Mouse (Mus musculus): ENCODE data around the gene Ppp1r14b. TPM values are rescaled to one million over a fixed set of nuclear protein-coding genes. Genes with fewer than 3 reads are reported as not detected.

Ppp1r14b gene
- total RNA-seq, 2 experiments from 2014 or later, result 96.6 to 107 TPM

DNA sequence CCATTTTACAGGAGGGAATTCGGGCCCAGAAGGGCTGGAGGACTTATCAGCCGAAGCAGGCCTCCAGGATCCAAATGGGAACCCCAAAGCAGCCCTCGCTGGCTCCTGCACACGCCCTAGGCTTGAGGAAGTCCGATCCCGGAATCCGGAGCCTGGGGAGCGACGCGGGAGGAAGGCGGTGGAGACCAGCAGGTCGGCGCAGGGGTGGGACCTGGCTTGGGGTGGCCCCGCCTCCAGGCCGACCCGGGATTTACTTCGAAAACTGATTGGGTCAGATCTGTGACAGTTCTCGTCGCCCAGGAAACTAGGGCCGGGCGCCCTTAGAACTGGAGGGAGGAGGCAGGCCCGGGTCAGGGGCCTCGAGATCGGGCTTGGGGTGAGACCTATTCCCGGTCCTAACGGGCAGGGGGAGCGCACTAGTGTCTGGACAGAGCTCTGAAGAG lies 32.5 kb upstream of the Ppp1r14b start, which contains the start of gene Gpr137:
TSS of gene Gpr137 (minus strand) at position 232 of the 443 bp plus-strand sequence.
- DNase-seq (ENCODE audit: low spot score in 2 of 2), result peak; percentile 90 to 94

DNA sequence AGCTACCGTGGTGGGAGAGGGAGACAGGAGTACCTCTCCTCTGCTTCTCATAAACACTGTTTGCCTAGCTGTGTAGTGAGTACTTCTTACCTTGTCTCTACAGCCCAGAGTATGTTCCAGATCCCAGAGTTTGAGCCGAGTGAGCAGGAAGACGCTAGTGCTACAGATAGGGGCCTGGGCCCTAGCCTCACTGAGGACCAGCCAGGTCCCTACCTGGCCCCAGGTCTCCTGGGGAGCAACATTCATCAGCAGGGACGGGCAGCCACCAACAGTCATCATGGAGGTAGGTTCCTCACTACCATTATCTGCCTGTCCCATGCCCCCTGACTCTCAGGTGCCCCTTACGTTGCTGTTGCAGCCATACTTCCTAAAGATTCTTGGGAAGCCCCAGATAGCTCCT lies 32.0 kb upstream of the Ppp1r14b start:
- no peak for DNase-seq (ENCODE audit: low spot score in 2 of 2)

DNA sequence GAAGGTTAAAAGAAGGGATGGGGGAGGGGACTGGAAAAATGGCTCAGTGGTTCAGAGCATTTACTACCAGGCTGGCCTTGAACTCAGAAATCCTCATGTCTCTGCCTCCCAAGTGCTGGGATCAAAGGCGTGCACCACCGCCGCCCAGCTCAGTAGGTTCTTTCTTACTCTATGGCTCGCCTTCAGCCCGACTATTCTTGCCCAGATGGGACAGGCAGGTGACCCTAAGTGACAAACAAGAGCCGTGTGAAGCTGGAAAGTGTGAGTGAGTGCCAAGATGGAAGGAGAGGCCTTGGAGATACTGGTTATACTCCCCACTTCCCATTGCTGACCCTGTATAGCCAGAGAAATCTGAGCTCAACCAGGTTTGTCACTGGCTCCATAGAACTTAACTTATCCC lies 31.1 kb upstream of the Ppp1r14b start:
- DNase-seq (ENCODE audit: low spot score in 2 of 2), result no peak

DNA sequence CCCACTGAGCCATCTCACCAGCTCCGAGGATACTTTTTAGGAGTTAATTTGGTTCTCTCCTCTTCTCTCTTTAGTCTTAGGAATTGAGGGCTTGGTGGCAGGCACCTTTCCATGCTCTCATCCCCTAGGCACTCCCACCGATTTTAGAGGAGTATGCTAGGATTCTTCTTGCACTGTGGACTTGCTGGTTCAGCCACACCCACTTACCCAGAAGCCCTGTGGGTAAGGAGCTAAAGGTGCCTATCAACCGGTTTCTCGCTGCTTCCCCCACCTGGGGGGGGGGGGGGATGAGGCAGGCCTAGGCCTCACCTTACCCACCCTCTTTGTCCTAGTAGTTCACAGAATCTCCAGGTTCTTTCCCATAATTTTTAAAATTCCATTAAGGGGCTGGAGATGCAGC lies 27.0 kb upstream of the Ppp1r14b start:
- no peak for DNase-seq (ENCODE audit: low spot score in 2 of 2)

DNA sequence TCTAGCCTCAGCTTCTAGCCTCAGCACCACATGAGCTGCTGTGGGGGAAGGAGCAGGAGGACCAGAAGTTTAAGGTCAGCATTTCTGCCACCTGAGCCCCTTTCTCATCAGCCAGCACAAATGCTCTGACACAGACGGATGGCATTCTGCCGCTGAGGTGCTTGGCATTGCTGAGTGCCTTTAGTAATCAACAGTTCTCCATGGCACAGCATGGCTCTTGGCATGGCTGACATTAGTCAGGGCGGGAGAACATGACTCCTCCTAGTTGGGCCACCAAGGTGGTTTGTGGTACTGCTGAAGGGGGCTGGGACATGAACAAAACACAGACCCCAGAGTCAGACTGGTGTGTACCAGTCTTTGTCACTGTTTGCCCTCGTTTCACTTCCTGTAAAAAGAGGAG lies 26.6 kb upstream of the Ppp1r14b start:
- no peak for DNase-seq (ENCODE audit: low spot score in 2 of 2)

DNA sequence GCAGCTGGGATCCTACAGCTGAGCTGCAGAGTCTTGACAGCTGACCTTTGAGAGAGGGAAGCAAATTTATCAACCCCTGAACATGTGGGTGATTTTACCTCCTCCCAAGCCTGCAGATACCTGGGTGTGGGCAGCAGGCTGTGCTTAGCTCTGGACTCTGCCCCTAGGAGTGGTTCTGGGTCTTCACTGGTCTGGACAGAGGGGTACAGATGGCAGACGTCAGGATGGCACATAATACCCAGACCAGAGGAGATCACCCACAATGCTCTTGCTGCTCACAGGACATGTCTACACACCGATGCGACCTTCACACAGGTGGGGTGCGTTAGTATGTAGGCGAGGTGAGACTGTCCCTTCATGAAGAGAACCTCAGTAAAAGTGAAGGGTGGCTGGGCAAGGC lies 25.2 kb upstream of the Ppp1r14b start:
- no peak for DNase-seq (ENCODE audit: low spot score in 2 of 2)

DNA sequence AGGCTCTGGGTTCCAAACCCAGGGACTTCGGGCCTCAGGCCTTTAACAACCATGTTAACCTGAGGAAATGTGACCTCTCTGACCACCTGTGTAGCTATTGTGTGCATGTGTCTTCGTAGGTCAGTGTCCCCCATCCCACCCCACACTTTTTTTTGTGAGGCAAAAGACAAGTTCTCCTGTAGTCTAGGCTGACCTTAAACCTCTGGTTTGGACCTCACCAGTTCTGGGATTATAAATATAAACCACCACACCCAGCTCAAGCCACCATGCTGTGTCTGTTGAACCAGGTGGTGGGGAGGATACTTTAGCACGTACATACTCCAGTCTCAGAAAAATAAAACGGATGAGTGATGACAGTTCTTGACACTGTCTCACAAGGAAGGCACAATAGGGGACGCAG lies 24.8 kb upstream of the Ppp1r14b start:
- DNase-seq (ENCODE audit: low spot score in 2 of 2), result no peak

DNA sequence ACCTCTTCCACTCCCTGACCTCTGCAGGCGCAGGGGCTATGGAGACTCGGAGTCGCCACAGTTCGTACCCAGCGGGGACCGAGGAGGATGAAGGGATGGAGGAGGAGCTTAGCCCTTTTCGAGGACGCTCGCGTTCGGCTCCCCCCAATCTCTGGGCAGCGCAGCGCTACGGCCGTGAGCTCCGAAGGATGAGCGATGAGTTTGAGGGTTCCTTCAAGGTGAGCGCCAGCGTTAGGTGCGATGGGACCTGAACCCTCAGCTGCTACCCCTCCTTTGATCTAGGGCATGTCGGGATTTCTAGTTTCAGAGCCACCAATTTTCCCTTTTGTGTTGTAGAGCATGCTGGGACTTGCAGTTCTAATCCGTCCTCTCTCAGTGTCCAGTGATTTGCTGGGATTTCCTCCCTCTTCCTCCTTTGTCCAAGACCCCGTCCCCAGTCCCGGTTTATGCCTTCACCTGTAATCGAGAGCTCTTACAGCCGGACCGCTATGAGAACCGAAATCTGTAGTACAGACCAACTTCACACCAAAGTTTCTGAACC lies 24.1 kb upstream of the Ppp1r14b start:
- DNase-seq (ENCODE audit: low spot score in 2 of 2), result peak; percentile 63 to 77

DNA sequence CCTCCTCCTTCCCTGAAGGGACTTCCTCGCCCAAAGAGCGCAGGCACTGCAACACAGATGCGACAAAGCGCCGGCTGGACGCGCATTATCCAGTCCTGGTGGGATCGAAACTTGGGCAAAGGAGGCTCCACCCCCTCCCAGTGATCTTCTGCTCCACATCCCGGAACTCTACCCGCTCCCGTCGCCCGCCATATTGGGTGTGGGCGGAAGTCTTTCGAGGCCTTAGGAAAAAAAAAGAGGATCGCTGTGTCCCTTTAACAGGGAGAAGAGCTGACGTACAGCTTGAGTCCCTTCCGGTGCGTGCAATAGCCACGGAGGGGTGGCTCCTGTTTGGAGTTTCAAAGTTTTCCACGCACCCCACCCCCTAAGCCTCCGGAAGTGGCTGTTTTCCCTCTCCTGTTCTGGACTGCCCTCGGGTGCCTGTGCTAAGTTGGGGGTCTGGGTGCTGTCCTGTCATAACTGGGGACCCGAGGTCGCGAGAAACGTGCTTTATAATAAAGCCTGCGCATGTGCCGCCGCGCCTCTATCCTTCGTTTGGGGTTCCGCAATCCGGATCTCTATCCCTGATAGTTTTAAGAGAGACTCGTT lies 23.3 kb upstream of the Ppp1r14b start:
- peak; percentile 90 to 96 for DNase-seq (ENCODE audit: low spot score in 2 of 2)

DNA sequence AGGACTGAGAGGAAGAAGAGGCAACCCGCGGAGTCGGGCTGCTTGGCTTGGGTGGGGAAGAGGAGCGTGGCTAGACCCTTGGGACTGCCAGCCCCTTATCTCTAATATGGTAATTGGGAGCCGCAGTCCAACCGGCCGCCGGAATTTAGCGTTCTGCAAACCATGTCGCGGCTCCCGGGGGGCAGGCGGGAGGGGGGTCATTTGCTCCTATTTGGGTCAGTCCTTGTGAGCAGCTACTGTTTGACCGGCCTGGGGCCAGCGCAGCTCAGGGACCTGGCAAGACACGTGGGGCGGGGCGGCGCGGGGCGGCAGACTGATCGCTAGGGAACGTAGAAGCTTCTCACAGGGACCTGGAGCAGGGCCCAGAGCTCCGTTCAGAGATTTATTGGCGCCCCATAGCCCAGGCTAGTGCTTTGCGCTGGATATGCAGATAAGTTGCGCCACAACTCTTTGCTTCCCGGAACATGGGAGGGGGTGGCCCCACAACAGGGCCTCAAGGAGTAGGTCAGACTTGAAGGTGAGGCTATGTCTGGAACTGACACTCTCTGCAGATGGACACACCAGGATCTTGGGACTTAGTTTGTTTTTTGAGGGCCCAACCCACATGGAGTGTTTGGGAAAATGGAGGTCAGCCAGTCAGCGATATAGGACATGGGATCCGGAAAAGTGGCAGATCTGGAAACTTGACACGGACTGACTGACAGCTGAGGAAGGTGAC lies 22.6 kb upstream of the Ppp1r14b start:
- peak; percentile 66 to 77 for DNase-seq (ENCODE audit: low spot score in 2 of 2)

DNA sequence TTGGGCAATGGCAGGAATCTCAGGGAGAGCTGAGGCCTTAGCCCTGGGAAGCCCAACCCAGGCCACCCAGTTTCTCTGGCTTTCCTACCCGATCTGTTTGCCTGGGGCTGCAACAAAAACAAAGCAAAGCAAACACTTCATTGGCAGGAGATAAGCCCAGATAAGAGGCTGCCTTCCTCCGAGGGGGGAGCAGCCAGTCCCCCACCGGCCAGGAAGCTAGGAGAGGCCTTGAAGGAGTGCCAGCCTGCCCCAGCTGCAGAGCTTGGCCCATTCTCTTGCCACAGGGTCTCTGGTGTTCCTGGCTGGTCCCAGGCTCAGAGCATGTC lies 22.1 kb upstream of the Ppp1r14b start:
- DNase-seq (ENCODE audit: low spot score in 2 of 2), result no peak

DNA sequence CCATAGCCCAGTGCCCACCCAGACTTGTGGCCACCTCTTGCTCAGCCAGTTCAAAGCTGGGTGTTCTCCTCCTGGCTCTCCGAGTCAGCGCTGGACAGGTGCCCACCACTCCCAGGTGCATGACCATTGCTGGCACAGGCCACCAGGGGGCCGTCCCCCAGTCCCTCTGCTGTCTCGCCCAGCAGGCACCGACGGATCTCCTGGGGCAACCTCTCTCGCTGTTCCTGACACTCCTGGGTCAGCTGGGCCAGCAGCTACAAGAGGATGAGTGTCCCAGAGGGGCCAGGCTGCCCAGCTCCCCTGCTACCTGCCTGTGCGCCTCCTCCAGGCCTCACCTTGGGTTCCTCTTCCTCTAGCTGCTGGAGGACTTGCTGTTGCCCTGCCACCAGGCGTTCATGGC lies 20.7 kb upstream of the Ppp1r14b start:
- DNase-seq (ENCODE audit: low spot score in 2 of 2), result no peak

DNA sequence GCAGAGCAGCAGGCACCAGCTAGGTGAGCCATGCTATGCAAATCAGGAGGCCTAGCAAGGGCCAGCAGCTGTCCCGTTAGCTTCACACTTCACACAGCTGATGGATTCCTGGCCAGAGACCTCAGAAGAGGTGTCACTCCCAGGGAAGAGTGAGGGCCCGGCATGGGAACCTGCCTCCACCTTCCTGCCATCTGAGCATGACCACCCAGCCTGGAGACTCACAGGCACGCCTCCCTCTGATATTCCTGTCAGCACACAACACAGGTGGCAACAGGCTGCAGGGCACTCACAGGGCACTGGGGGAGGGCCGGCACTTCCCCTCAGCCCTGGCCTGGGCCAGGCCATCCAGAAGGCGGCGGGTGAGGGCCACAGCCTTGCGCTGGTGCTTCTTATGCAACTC lies 19.3 kb upstream of the Ppp1r14b start:
- DNase-seq (ENCODE audit: low spot score in 2 of 2), result no peak

DNA sequence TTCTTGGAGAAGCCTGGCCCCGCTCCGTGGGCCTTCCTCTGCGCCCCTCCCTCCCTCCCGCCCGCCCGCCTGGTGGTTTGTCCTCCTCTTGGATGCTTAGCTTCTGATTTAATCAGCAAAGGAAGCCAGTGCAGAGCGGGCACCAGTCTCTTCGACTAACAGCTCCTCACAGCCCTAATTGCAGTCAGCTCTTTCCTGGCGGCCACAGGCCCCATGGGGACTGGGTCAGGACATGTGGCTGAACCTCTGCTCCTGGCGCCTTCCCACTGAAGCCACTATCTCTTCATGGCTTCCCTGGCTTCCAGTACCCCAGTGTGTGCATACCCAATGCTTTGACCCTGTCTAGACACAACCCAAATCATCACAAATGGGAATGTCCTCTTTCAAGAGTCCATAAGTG lies 18.3 kb upstream of the Ppp1r14b start:
- no peak for DNase-seq (ENCODE audit: low spot score in 2 of 2)

DNA sequence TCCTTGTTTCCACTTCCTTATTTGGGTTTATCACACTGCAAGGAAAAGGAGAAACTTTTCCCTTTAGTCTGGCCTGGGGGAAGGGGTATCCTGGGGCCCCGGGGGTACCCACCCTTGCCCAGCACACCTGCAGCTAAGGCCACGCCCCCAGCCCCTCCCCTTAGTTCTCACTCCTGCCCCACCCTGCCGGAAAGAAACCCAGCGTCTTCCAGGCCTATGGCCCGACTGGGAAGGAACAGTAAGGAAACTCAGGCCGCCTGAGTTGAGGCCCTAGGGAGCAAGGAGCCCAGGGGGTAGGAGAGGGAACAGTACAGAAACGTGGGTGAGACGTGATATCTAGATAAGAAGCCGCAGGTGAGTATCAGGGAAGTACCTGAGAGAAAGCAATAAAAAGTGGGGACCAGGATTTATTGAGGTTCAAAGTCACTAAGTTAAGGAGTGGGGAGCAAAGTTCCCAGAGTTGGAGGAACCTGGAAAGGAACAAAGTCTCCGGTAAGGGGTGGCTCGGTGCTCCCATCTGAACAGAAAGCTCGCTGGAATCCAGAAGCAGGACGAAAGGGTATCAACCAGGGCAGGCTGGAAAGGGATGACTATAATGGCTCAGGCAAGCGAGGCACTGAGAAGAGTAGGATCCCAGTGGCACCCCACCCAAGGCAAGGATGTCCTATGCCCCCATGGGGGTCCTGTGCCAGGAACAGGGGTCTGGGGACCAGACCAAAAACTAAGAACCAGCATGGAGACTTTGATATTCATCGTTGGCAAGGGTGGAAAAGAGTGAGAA lies 6.1 kb upstream of the Ppp1r14b start:
- DNase-seq (ENCODE audit: low spot score in 2 of 2), result no peak

DNA sequence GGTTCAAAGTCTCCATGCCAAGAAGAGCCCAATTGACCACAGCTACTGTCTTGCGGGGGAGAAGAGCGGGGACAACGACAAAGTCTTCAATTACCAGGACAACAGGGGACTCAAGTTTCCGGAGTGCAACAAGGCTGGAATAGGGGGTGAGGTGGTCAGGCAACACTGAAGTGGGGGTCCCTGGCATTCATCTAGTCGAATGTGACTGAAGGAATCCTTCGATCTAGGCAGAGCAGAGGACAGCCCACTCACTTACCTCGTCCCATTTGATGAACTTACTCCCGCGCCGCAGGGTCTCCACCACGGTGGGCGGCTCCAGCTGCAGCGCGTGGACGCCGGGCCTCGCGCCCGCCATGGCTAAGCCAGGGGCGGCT lies 5.5 kb upstream of the Ppp1r14b start:
- no peak for DNase-seq (ENCODE audit: low spot score in 2 of 2)

DNA sequence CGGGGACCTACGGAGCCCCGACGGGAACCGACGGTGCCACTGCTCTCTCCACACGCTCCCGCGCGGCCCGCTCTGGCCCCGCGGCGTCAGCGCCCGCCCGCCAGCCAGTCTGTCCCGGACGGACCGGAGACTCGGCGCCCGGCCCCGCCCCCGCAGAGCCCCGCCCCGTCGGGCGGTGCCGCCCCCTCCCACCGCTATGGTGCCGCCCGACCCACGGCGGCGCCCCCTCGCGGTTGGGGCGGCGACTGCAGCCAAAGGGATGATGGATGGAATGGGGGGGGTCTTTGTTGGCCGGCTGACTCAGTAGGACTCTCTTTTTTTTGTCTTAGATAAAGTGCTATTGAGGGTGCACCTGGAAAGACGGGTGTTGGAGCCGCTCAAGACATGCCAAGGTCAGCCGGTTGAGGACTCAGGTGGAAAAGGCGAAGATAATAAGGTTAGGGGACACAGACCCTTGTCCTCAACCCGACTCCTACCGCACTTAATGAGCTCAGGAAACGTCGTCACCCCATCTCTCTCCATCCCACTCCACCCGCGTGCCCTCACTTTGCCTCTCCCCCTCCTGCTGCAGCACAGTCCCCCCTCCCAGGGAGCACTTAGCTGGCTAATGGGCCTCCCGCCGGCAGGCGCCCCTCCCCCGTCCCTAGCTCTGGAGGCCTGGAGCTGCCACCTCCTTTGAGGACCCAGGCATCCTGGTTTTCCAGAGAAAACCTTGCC lies 4.9 kb upstream of the Ppp1r14b start:
- DNase-seq (ENCODE audit: low spot score in 2 of 2), result peak in 1 of 2 experiments; percentile 40

DNA sequence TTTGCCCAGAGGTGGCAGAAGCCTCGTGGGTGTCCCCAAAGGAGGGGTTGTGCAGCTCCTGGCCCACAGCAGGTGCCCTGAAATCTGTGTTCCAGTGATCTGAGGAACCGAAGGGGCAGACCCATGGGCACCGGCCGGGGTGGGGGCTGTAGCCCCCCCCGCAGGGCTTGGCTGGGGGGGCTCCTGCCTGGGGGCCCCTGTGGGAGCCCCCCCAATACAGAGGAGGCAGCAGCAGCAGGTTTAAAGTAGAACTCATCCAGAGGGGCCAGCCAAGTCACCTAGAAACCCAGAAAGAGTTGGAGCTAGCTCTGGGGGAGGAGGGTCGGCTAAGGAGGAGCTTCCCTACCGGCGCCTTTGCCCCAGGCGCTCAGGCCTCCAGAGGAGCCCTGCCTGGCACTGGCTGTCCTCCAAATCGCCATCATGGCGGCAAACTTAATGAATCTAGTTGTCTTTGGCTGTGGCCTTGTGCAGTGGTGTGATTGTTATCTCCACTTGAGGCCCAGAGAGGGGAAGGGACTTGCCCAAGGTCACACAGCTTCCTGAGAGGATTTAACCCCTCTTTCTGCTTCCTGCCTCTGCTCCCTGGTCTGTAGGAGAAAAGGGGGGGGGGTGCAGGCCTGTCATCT lies 4.2 kb upstream of the Ppp1r14b start:
- no peak for DNase-seq (ENCODE audit: low spot score in 2 of 2)

DNA sequence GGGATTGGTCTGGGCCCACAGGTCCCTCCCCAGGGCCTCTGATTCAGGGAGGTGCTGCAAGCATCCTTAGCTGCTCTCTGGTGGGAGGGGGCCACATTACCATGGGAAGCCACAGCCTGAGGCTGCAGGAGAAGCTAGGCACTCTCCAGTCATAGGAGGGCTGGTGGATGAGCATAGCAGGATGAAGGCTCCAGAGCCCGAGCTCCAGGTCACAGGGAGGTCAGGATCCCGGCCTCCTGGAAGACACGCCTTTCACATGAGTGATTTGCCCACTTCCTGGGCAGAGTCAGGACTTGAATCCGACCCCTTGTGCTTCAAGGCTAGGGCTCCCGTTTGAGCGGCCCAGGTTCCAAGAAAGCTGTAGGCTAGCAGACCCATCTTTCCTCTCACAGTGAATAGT lies 3.1 kb upstream of the Ppp1r14b start:
- DNase-seq (ENCODE audit: low spot score in 2 of 2), result no peak

DNA sequence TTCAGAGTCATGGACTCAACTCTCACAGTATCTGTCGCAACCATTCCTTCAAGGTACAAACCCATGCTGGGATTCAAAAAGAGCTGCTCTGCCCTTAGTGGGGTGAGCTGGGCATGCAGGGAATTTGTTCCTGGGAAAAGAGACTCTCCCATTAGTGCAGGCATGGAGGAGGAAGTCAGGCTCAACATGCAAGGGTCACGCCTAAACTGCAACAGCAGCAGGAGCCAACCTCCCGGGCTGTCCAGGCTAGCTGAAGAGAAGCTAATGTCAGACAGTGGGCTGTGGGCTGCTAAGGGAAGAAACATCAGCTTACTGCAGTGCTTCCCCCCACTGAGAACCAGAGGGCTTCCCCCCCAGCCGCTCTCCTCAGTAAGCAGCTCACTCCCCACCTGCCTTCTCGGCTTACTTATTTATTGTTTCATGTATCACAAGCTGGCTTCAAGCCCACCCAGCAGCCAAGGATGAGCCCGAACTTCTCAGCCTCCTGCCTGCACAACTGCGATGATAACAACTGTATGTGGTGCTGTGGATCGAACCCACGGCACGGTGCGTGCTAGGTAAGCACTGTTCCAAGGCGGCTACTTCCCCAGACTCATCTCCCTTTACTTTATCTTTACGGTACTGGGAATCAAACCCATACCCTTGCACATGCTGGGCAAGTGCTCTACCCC lies 2.4 kb upstream of the Ppp1r14b start:
- DNase-seq (ENCODE audit: low spot score in 2 of 2), result no peak

Measured in layer of hippocampus, postnatal 14 days (tissue).